Mouse (Mus musculus) CH12.LX (cell line): ENCODE results near the gene Stxbp3.

Experiments
- CTCF ChIP-seq, 2 experiments: IDR thresholded peaks in 1 of 2; conservative IDR thresholded peaks in 1 of 2; 2 replicates each; pipeline ENCODE4 v1.5.1; 2011 to 2012; ENCODE audit warnings: low read depth in 2 of 2, low read length in 2 of 2, improper control_type of control experiment in 1 of 2, inconsistent platforms in 1 of 2, mild to moderate bottlenecking in 1 of 2, moderate library complexity in 1 of 2
- ELF1 ChIP-seq: IDR thresholded peaks from 2 replicates; pipeline ENCODE4 v1.6.1; 2014; ENCODE audit warnings: low read depth, mild to moderate bottlenecking, inconsistent platforms, low read length, improper control_type of control experiment
- KAT2A ChIP-seq: IDR thresholded peaks from 2 replicates; pipeline ENCODE4 v1.6.1; 2012; ENCODE audit warnings: low read length, improper control_type of control experiment, inconsistent platforms; ENCODE audit not compliant: insufficient replicate concordance
- MEF2A ChIP-seq: IDR thresholded peaks from 2 replicates; pipeline ENCODE4 v1.6.1; 2014; ENCODE audit warnings: low read depth, mild to moderate bottlenecking, inconsistent platforms, low read length, improper control_type of control experiment, borderline replicate concordance
- POLR2A ChIP-seq: IDR thresholded peaks from 2 replicates; pipeline ENCODE4 v1.6.1; 2011; ENCODE audit warnings: low read depth, mild to moderate bottlenecking, improper control_type of control experiment, low read length
- POLR2AphosphoS2 ChIP-seq: IDR thresholded peaks from 2 replicates; pipeline ENCODE4 v1.6.1; 2011; ENCODE audit warnings: low read depth, low read length, improper control_type of control experiment
- RAD21 ChIP-seq: IDR thresholded peaks from 2 replicates; pipeline ENCODE4 v1.6.1; 2011; ENCODE audit warnings: low read depth, mild to moderate bottlenecking, low read length, improper control_type of control experiment, moderate library complexity
- RCOR1 ChIP-seq: conservative IDR thresholded peaks from 2 replicates; pipeline ENCODE4 v1.6.1; 2012; ENCODE audit warnings: low read depth, mild to moderate bottlenecking, inconsistent platforms, low read length, improper control_type of control experiment
- USF1 ChIP-seq: IDR thresholded peaks from 2 replicates; pipeline ENCODE4 v1.6.1; 2014; ENCODE audit warnings: low read depth, mild to moderate bottlenecking, inconsistent platforms, low read length, improper control_type of control experiment
- ZMIZ1 ChIP-seq: IDR thresholded peaks from 2 replicates; pipeline ENCODE4 v1.6.1; 2012; ENCODE audit warnings: low read depth, mild to moderate bottlenecking, inconsistent platforms, low read length, improper control_type of control experiment

DNA sequence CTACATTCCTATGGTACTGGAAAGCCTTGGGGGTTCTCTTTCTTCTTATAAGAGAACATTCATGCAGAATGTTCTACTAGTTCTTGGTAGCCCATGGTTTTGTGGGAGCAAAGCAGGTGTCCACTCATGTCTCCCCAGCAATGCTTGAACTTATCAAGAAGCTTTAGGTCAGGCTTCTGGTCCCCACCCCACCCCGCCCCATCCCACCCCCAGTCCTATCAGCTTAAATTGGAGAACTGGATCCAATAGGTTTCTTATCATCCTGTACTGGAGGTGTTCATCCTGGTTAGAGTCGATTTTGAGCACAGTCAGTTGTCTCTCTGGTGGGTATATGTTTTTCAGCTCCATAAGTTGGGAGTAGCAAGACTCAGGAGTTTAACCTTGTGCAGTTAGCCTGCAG, 84.8 kb downstream of the Stxbp3 start:
- TF ChIP-seq CTCF (conservative IDR thresholded peaks at IDR 0.05 in 1 of 2, IDR thresholded peaks at IDR 0.05 in 1 of 2; ENCODE audit: low read depth in 2 of 2, low read length in 2 of 2) (no peak), MEF2A (no peak), ELF1 (no peak), KAT2A (no peak), POLR2AphosphoS2 (no peak), ZMIZ1 (no peak), RCOR1 (no peak), RAD21 (no peak), POLR2A (no peak), USF1 (no peak)
